Mouse (Mus musculus) small intestine, adult 10 weeks (tissue): Measurements from ENCODE around the gene Ywhae. TPM values are rescaled to one million over a fixed set of nuclear protein-coding genes. Genes with fewer than 3 reads are reported as not detected.

Experiments used
- polyA plus RNA-seq: library from polyadenylated mRNA; stranded (reverse); fragments of 350-450 nt; fragmentation: Illumina TruSeq; extraction: RNeasy Lipid Tissue Mini Kit (QIAGEN cat#74804); gene quantifications from one replicate; pipeline ENCODE4 v1.2.3, GENCODE M21; 2014; ENCODE audit warnings: low replicate concordance

Gene Ywhae
- polyA plus RNA-seq = 1,146 TPM

DNA sequence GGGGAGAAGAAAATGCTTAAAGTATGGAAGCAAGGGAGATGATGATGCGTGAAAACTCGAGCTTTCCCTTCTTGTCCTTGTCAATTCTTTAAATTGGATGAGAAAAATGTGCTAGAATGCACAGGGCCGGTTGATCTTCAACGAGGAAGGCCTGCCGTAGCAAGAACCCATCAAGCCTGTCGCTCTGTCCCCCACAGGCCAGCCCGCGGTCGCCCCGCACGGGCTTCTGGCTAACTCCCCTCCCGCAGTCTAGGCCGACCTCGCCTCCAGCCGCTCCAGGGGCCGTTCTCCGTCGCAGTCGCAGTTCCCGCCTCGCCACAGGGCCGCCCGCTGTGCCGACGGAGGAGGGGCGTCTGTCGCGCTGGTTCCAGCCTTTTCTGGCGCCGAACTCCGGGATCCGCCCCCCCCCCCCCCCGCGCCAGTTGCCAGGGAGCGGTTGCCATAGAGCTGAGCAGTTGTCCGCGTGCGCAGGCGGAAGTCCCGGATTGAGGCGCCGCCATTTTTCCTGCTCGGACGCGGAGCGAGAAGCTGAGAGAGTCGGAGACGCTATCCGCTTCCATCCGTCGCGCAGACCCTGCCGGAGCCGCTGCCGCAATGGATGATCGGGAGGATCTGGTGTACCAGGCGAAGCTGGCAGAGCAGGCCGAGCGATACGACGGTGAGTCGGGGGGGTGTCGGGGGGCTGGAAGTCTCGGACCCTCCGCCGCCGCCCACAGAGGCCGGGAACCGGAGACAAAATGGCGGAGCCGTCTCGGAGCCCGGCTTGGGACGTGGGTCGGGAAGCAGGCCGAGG lies at the start of gene Ywhae:
Gene Ywhae, plus strand, starts transcription at position 436 of the 793 bp plus-strand sequence.

DNA sequence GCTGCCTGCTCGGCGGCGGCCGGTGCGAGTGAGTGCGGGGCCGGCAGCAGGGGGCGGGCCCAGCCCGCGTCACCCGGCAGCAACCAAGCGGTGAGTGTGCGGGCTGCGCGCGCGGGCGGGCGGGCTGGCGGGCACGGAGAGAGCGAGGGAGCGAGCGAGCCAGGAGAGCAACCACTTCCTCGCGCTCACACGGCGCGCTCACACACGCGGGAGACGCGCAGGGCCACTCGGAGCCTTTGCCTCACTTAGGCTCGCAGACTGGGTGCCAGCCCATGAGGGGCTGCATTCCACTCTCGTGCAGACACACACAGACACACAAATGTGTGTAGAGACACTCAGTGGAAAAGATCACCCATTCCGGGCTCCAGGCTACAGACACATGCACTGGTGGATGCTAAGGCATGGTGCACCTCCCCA lies 63.4 kb downstream of the Ywhae start, which contains the start of gene Doc2b:
Gene Doc2b, minus strand, starts transcription at position 21 of the 417 bp plus-strand sequence.

Other genes starting within 250 kb of the Ywhae start
- 15.9 TPM for gene Prpf8, start 246.1 kb upstream of the Ywhae start, polyA plus RNA-seq
- 0.45 TPM for gene Rilp, start 222.8 kb upstream of the Ywhae start, polyA plus RNA-seq
- 0.19 TPM for gene Scarf1, start 219.3 kb upstream of the Ywhae start, polyA plus RNA-seq
- 29.8 TPM for gene Slc43a2, start 201.2 kb upstream of the Ywhae start, polyA plus RNA-seq
- 478 TPM for gene Pitpna, start 144.8 kb upstream of the Ywhae start, polyA plus RNA-seq
- 26.0 TPM for gene Inpp5k, start 101.9 kb upstream of the Ywhae start, polyA plus RNA-seq
- 1.6 TPM for gene Myo1c, start 82.4 kb upstream of the Ywhae start, polyA plus RNA-seq
- 197 TPM for gene Crk, start 53.6 kb upstream of the Ywhae start, polyA plus RNA-seq
- 0.22 TPM for gene Doc2b, start 63.2 kb downstream of the Ywhae start, polyA plus RNA-seq
- 1.0 TPM for gene Rph3al, start 205.6 kb downstream of the Ywhae start, polyA plus RNA-seq